8 mouse cellular contexts compared by ENCODE assay signal in the genomic region with DNA sequence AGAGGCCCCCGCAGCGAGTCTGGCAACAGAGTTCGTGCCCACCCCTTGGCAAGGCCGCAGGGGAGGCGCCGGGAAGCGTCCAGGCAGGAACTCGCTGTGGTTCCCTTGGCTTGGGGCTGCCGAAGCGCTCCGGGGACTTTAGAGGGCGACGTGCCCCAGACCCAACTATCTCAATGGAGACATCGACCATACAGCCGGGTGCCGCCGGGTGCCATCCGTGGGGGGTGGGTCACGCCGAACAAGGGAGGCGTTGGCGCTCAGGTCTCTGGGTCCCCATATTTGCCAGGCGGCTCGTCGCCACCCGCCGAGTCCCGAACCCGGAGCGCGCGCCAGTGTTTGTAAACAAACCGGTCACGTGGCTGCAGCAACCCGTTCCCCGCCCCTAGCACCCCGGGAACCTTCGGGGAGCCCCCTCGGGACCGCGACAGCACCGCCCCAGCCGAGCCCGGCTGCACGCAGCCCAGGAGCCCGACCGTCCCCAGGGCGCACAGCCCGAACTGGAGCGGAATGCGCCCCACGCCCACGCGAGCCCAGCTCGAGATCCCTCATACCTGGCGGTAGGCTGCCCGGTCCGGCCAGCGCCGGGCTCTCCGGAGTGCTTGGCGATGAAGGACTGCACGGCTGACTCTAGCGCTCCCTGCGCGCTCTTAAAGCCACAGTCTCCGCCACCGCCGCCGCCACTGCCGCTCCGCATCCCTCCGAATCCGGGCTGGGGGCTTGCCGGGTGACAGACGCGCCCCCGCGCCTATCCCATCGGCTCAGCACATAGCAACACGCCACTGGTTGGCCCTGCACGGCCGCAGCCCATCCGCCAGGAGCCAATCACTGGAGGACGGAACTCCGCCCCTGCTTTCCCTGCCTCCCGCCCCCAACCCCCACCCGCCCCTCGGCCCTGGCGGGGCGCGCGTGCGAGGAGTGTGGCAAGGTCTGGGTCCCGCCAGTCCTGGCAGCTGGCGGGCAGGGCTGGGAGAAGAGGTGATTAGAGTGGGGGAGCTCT. TPM values are rescaled to one million over a fixed set of nuclear protein-coding genes. Genes with fewer than 3 reads are reported as not detected.
DNase-seq lines count a peak whose midpoint lies in the region; ATAC-seq lines count a peak whose summit lies in the region.

A gene (minus strand): TSS at position 667 of the 997 bp plus-strand sequence.

- H3K4me1 ChIP-seq in megakaryocyte, embryonic 14.5 days, result peaks cover 48% of the 10 kb centered on the region

- peaks cover 37% of the 10 kb centered on the region for H3K27me3 ChIP-seq in megakaryocyte, embryonic 14.5 days (replicated peaks)

- peak; percentile 90 for ATAC-seq in activated CD4-positive, CD25-positive, alpha-beta regulatory T cell, adult 4 months
- peak; percentile 89 for ATAC-seq in common myeloid progenitor, adult 5-6 weeks (replicated peaks; ENCODE audit: low read depth, poor library complexity, severe bottlenecking)

- H3K9me3 ChIP-seq in megakaryocyte, embryonic 14.5 days, result no peaks in the 10 kb centered on the region

- peak within 1 kb of the TSS; percentile 96 for H3K4me3 ChIP-seq in megakaryocyte, embryonic 14.5 days (replicated peaks)

- no peaks in the 10 kb centered on the region for H3K36me3 ChIP-seq in megakaryocyte, embryonic 14.5 days (replicated peaks; ENCODE audit: low read length)

- DNase-seq in gastrocnemius, postnatal 10 days, result peak; percentile 94
- DNase-seq in induced T-regulatory cell, adult 2 months (ENCODE audit: low read depth), result peak; percentile 91
- DNase-seq in left cerebral cortex, adult 9 months (ENCODE audit: low spot score in 2 of 2), result peak; percentile 95 to 97
- DNase-seq in right cerebral cortex, adult 2 months (ENCODE audit: low spot score in 2 of 2), result peak; percentile 97
- DNase-seq in urinary bladder, postnatal 10 days (ENCODE audit: low spot score), result peak; percentile 85

RNA-seq across cellular contexts. Expression of the gene that starts here (rescaled TPM):
- 1 to 10 TPM; 5.0 to 8.5 TPM for polyA plus RNA-seq in activated CD4-positive, CD25-positive, alpha-beta regulatory T cell, adult 4 months (2017; shearing (Covaris generic))
- total RNA-seq in common myeloid progenitor, adult 5-6 weeks (2017), result 2.4 and 5.3 TPM in 2 replicates
- total RNA-seq in gastrocnemius, postnatal 10 days (2021), result 10 to 100 TPM in 1 of 2 experiments, 1 to 10 TPM in 1; 9.8 to 11.6 TPM
- 1.7 and 4.5 TPM in 2 replicates for polyA plus RNA-seq in megakaryocyte, embryonic 14.5 days (2012; ENCODE audit: insufficient read depth, low replicate concordance)

Comparison
In these comparisons a context has a peak if more than half of its experiments do, and no peak if none do; other contexts are left out.
1. Peak in every context shown above with its lines: DNase-seq, ATAC-seq and H3K4me3 ChIP-seq.